8 mouse cellular contexts compared by ENCODE assay signal in the genomic region with DNA sequence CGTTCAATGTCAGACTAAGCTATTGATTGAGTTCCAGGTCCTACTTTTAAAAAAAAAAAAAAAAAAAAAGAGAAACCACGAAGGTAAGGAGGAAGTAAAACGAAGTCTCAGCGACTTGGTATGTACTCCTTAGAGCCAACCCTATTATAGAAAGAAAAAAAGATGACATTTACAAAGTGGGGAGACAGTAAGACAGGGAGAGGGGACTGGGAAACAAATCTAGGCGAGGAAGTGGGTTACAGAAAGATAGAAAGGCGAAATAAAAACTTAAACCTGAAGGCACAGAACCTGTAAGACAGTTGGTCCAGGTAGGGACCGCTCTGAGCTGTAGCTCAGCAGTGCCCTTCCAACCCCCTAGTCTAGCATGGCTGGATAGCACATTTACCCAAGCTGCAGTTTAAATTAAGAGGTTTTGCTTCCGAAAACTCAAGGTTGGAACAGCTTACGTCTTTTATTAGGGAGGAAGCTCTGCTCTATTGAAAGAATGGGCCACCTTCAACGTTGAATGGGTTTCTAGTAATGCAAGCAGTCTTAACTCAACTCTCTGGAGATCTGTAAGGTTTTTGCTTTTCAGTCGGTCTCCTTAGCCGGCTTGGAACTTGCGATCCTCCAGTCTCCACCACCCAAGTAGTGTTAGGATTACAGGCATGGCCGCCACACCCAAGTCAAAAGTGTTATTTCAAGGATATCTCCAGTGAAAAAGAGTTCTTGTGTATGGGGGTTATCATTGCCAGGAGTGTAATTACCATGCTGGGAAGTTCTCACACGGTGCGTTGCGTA. TPM values are rescaled to one million over a fixed set of nuclear protein-coding genes. Genes with fewer than 3 reads are reported as not detected.
A peak's percentile ranks its signal among the peaks of the same experiment; 100 is the strongest.
DNase-seq lines count a peak whose midpoint lies in the region; ATAC-seq and TF ChIP-seq lines count a peak whose summit lies in the region.

A gene (minus strand): TSS at position 17 of the 780 bp plus-strand sequence.

- peaks cover 65% of the 10 kb centered on the region for H3K4me1 ChIP-seq in thymus, adult 2 months (replicated peaks; ENCODE audit: control insufficient read depth, insufficient read depth, low read length)
- H3K4me1 ChIP-seq in embryonic facial prominence, embryonic 12.5 days = peaks cover 65% of the 10 kb centered on the region
- peaks cover 79% of the 10 kb centered on the region for H3K4me1 ChIP-seq in megakaryocyte, embryonic 14.5 days

- ATAC-seq in embryonic facial prominence, embryonic 12.5 days (ENCODE audit: insufficient number of reproducible peaks, insufficient read depth, low FRiP score, low TSS enrichment) = no peak
- no peak for ATAC-seq in hematopoietic stem cell, adult 5-6 weeks (replicated peaks in 1 of 2; ENCODE audit: insufficient read depth in 1 of 2, low FRiP score in 2 of 2, low TSS enrichment in 1 of 2, low read depth in 1 of 2, poor library complexity in 2 of 2, severe bottlenecking in 2 of 2)

- H3K27me3 ChIP-seq in thymus, adult 2 months (ENCODE audit: control insufficient read depth, insufficient read depth, low read length) = no peaks in the 10 kb centered on the region
- no peaks in the 10 kb centered on the region for H3K27me3 ChIP-seq in embryonic facial prominence, embryonic 12.5 days
- no peaks in the 10 kb centered on the region for H3K27me3 ChIP-seq in megakaryocyte, embryonic 14.5 days (replicated peaks)

- H3K9ac ChIP-seq in embryonic facial prominence, embryonic 12.5 days = peak within 1 kb of the TSS; percentile 86

- peak within 1 kb of the TSS; percentile 98 for H3K27ac ChIP-seq in thymus, adult 2 months (ENCODE audit: control insufficient read depth, insufficient read depth, low read length)
- H3K27ac ChIP-seq in embryonic facial prominence, embryonic 12.5 days = peak within 1 kb of the TSS; percentile 94

- no peak for DNase-seq in thymus, adult 2 months
- no peak for DNase-seq in thymus, adult 18-20 months
- no peak for DNase-seq in frontal cortex, postnatal 25 days (ENCODE audit: low spot score in 2 of 2)
- DNase-seq in Muller cell, postnatal 12 days (ENCODE audit: inconsistent ontology term) = no peak
- DNase-seq in retina, postnatal 1 day = no peak

- H3K36me3 ChIP-seq in thymus, adult 2 months (ENCODE audit: control insufficient read depth, insufficient read depth, low read length) = peaks cover 13% of the 10 kb centered on the region
- H3K36me3 ChIP-seq in embryonic facial prominence, embryonic 12.5 days = peaks cover 14% of the 10 kb centered on the region
- H3K36me3 ChIP-seq in megakaryocyte, embryonic 14.5 days (replicated peaks; ENCODE audit: low read length) = peaks cover 33% of the 10 kb centered on the region

- H3K4me3 ChIP-seq in thymus, adult 2 months (ENCODE audit: control insufficient read depth, insufficient read depth, low read length) = peak within 1 kb of the TSS; percentile 72
- H3K4me3 ChIP-seq in embryonic facial prominence, embryonic 12.5 days = peak within 1 kb of the TSS; percentile 66
- H3K4me3 ChIP-seq in megakaryocyte, embryonic 14.5 days (replicated peaks) = peak within 1 kb of the TSS; percentile 96

- WGBS in thymus, adult 2 months = 28% methylated on average over 17 of the region's 17 CpGs
- WGBS in embryonic facial prominence, embryonic 12.5 days = 41% methylated on average over 17 of the region's 17 CpGs

- peak within 1 kb of the TSS; percentile 93 for H3K4me2 ChIP-seq in embryonic facial prominence, embryonic 12.5 days (replicated peaks)

- no peaks in the 10 kb centered on the region for H3K9me3 ChIP-seq in embryonic facial prominence, embryonic 12.5 days
- H3K9me3 ChIP-seq in megakaryocyte, embryonic 14.5 days = no peaks in the 10 kb centered on the region

- TF ChIP-seq CTCF in thymus, adult 2 months (IDR thresholded peaks at IDR 0.05; ENCODE audit: borderline replicate concordance, control insufficient read depth, extremely low read depth, insufficient read depth, low read length, poor library complexity) = no peak

- TF ChIP-seq POLR2A in thymus, adult 2 months (IDR thresholded peaks at IDR 0.05; ENCODE audit: control insufficient read depth, extremely low read depth, insufficient read depth, low read length, poor library complexity) = no peak

RNA-seq across cellular contexts. Expression of the gene that starts here (rescaled TPM):
- polyA plus RNA-seq in thymus, adult 2 months (2012; rRNA removed) = 152 and 159 TPM in 2 replicates
- 7.8 and 8.6 TPM in 2 replicates for polyA plus RNA-seq in embryonic facial prominence, embryonic 12.5 days (2016; fragmentation: Nextera tagmentation; extraction: Ambion mirVana)
- 166 and 198 TPM in 2 replicates for total RNA-seq in hematopoietic stem cell, adult 5-6 weeks (2017)
- 159 and 225 TPM in 2 replicates for polyA plus RNA-seq in megakaryocyte, embryonic 14.5 days (2012; ENCODE audit: insufficient read depth, low replicate concordance)

Comparison
In these comparisons a context has a peak if more than half of its experiments do, and no peak if none do; other contexts are left out.
1. RNA of the gene that starts here (polyA plus RNA-seq): 159 to 225 TPM in megakaryocyte, embryonic 14.5 days and 152 to 159 TPM in thymus, adult 2 months; 7.8 to 8.6 TPM in embryonic facial prominence, embryonic 12.5 days; every median in the first group is over 10 times any median in the second.
2. Peak in every context shown above with its lines, with median percentiles within 50 percentile points of each other: H3K4me3 ChIP-seq.